Mouse (Mus musculus) brain, embryonic 14.5 days (tissue): ENCODE measurements around the gene Osbp. TPM values are rescaled to one million over a fixed set of nuclear protein-coding genes. Genes with fewer than 3 reads are reported as not detected.
A peak's percentile ranks its signal among the peaks of the same experiment; 100 is the strongest.
"Not testable (repeated sequence)": the region's sequence is repeated elsewhere in the genome, so short reads cannot be mapped to it uniquely, and the experiment has no call there.

ENCODE experiments used
- DNase-seq: peaks from one replicate; pipeline ENCODE4 v3.0.0-alpha.2; 2011; ENCODE audit warnings: low read depth
- CTCF ChIP-seq: fragments of 200-500 bp; IDR thresholded peaks from 2 replicates; pipeline ENCODE4 v1.5.1; 2012; ENCODE audit warnings: inconsistent platforms, mild to moderate bottlenecking, moderate library complexity, borderline replicate concordance; ENCODE audit not compliant: insufficient read depth, insufficient read length; ENCODE audit errors: extremely low read depth
- POLR2A ChIP-seq: fragments of 200-500 bp; IDR thresholded peaks from 2 replicates; pipeline ENCODE4 v1.6.1; 2012; ENCODE audit warnings: mild to moderate bottlenecking, inconsistent platforms, borderline replicate concordance; ENCODE audit not compliant: poor library complexity, insufficient read depth, insufficient read length, severe bottlenecking; ENCODE audit errors: extremely low read depth
- polyA plus RNA-seq: library from polyadenylated mRNA; depleted of rRNA; stranded (reverse); fragments of >200 nt; gene quantifications from 2 replicates; pipeline ENCODE4 v1.2.3, GENCODE M21; 2012; rRNA removed

The Osbp gene
- 31.1 and 35.8 TPM in 2 replicates for polyA plus RNA-seq

DNA sequence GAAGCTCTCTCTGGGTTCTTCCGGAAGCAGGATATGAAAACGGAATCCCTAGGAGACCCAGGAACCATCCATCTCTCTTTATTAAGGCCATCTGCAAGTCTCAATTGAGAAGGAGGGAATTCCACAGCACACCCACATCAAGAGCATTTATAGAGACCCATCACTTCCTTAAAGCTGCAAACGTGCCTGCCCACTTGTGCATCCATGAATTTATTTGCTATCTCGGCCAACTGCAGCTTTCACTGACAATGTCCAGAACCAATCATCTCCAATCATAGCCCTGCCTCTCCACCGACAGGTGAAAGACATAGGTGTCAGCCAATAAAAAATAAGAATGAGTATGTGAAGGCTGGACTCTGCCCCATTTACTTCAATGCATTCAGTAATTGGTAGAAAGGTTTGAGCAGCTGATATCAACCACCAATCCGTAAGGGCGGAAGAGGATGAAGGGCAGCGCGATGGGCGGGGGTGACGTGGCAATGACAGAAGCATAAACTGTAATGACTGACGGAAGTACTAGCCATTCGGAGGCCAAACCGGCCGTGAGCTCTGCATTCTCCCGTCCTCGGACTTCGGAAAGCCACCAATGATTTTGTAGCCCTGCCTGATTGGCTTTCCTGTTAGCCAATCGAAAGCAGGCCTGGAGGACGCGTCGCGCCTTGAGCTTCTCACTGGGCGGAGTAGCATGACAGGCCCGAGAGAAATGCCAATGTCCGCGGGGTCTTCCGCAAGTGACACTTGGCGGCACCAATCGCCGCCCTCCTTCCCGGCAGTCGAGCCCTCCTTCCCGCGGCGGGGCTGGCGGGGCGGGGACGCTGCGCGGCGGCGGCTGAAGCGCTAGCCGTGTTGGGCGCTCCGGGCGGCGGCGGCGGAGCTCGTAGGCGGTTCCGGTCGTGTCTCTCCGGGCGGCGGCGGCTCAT lies at the start of gene Osbp:
Gene Osbp, plus strand, starts transcription at position 919 of the 920 bp plus-strand sequence.
- DNase-seq, result peak; percentile 100
- TF ChIP-seq POLR2A (peak; percentile 89), CTCF (no peak)

DNA sequence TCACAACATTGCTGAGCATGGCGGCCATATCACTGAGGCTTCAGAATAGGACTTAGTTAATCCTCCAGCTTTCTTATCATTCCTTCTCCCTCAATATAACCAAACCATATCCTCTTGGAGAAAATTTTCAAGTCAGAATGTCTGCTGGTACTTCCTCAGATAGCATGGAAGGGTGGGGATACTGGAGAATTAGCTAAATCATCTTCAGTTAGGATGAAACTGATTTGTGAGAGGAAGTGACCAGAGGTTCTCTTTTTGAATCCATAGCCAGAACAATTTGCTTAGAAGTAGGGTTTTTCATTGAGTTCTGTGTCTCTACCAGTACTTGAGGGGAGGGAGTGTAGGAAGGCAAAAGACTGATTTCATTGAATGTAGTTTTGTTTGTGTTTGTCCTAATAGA lies 43.7 kb upstream of the Osbp start:
- TF ChIP-seq CTCF (no peak), POLR2A (no peak)
- no peak for DNase-seq

DNA sequence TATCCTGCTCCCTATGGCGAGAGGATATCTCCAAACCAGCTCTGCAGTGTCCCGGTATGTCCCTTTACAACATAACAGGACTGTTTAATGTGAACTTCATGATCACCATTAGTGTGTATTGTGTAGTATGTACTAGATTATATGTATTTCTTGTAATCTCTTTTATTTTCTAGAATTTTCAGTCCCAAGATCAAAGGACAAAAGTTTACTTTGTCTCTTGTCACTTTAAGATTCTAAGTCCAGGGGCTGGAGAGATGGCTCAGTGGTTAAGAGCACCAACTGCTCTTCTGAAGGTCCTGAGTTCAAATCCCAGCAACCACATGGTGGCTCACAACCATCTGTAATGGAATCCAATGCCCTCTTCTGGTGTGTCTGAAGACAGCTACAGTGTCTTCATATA lies 43.2 kb upstream of the Osbp start:
- not testable (repeated sequence) for DNase-seq

DNA sequence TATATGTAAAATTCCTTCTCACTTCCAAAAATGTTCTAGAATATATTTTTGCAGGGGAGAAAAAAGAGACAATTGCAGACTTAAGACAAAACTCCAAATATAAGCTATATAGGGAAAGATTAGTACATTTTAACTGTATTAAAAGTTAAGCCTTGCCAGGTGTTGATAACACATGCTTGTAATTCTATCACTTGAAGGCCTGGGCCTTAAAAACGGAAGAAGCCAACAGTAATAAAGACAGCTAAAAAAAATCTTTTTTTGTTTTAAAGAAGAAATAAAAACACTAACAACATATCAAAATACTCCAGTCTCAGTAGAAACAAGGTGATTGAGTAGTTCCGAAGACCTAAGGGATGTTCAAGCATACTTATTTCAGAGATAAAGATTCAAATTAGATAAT lies 39.4 kb upstream of the Osbp start:
- TF ChIP-seq POLR2A, result no peak
- no peak for TF ChIP-seq CTCF
- DNase-seq, result no peak

DNA sequence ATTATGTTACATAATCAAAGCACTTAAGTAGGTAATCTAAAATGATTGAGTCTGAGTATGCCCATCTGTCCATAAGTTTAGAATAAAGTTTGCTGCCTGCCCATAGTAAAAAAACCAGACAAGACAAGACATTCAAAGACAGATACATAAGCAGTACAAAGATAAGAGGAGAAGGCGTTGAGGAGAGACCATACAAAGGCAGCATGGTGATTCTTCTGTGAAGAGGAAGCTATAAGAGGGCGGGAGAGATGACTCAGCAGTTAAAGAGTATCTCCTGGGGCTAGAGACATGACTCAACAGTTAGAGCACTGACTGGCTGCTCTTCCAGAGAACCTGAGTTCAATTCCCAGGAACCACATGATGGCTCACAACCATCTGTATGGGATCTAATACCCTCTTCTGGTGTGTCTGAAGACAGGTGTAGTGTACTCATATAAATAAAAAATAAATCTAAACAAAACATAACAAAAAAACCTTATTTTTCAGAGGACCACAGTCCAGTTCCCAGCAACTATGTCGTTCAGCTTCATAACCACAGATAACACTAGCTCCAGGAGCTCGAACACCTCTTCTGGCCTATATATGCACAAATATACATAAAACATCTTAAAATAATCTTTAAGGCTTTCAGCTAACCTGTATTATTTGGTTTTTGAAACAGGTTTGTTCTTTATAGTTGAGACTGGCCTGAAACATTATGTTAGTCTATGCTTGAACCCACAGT lies 37.6 kb upstream of the Osbp start:
- DNase-seq, result no peak
- TF ChIP-seq POLR2A (no peak), CTCF (no peak)

DNA sequence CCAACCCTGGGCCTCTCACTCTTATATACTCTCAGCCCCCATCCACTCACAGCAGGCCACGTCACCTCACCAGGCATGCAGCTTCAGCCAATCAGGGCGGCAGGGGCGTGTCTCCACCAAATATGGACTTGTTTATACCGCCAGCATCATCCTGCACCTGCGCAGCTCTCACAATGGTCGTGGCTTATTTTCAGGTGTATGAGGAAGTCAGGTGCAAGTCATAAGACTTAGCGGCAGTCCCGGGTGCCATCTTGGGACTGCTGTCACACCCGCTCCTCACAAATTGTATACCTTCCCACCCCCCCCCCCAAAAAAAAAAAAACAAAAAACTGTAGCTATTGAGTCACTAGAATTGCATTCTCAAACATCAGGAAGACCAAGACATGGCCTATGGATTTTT lies 19.3 kb upstream of the Osbp start:
- DNase-seq, result not testable (repeated sequence)

DNA sequence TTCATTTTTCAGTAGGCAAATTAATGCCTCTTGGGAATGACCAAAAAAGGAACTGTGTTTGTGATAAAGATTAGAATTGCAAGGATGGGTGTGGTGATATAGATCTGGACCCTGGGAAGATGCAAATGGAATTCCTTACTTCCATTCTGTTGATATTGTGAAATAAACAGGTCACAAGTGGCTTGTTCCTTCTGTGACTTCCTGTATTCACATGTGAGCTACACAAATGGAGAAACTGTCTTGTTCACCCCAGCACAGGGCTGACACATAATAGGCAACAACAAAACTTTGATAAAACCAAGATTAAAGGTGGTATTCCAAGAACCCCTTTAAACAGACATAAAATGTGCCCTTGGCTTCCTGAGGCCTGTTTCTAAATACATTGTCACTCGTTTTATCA lies 15.9 kb upstream of the Osbp start:
- TF ChIP-seq CTCF, result no peak
- TF ChIP-seq POLR2A, result no peak
- DNase-seq, result no peak

DNA sequence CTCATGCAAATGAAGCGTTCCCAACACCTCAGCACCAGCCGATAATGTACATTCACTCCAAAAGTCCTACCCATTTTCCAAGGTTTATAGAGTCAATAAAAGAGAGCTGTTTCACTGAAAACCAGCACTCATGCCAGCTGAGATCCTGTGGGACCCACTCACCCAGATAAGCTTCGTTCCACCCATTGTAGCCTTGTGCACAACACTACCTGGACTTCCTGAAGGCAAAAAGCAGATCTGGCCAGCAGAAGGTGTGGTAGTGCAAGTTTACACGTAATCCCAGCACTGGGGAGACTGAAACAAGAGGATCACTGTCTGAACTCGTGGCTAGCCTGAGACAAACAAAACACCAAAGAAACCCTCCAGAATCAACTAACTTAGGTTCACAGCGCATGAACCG lies 15.0 kb upstream of the Osbp start:
- DNase-seq, result no peak

DNA sequence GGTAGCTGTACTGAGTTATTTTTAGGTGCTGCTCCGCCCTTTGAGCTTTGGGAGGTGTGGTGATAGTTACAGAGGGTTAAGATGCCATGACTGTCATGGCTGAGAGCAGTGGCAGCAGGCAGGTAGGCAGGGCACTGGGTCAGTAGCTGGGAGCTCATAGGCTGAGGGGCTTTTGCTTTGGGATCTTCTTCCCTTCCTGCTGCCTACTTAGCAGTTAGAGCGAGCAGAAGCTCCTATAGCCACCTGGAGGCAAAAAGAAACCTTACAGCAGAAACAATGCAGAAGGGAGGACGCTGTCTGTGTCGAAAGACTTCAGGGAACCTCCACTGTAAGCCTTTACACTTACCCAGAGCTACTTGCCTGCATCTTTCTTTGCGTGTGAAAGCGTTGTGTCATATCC lies 11.5 kb upstream of the Osbp start:
- DNase-seq, result no peak
- TF ChIP-seq CTCF, result no peak

More for the DNA sequence above, 15.0 kb upstream of the Osbp start:
- TF ChIP-seq CTCF, result no peak
- TF ChIP-seq POLR2A, result no peak

DNA sequence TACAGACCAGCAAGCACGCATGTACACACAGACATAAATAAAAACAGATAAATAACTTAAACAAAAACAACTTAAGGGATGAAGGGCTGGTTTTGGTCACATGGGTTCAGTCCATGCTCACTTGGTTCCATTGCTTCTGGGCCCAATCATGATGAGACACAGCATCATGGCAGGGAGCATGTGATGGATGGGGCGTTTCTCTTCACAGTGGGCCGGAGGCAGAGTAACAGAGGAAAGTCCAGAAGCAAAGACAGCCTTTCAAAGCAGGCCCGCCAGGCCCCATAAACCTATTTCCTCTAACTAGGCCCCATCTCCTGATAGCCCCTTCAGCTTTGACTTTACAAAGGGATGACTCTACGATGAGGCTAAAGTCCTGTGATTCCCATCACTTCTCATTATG lies 9.1 kb upstream of the Osbp start:
- no peak for DNase-seq
- no peak for TF ChIP-seq POLR2A
- TF ChIP-seq CTCF, result no peak

DNA sequence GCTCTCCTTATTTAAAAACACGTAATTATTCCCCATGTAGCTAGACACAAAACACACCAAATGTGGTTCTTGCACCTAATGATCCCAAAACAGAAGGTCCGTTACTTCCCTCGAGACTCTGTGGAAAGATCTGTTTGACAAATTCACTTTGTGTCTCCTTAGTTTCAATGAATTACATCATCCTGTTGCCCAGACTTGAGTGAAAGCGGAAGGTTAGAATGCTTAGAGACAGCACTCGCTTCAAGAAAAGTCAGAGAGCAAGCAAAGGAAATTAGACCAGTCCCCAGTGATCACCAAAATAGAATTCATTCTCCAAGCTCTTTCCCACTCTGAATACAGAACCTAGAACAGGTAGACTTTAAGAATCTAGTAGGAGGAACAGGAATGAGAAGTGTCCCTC lies 8.3 kb upstream of the Osbp start:
- no peak for DNase-seq
- TF ChIP-seq CTCF (no peak), POLR2A (no peak)

DNA sequence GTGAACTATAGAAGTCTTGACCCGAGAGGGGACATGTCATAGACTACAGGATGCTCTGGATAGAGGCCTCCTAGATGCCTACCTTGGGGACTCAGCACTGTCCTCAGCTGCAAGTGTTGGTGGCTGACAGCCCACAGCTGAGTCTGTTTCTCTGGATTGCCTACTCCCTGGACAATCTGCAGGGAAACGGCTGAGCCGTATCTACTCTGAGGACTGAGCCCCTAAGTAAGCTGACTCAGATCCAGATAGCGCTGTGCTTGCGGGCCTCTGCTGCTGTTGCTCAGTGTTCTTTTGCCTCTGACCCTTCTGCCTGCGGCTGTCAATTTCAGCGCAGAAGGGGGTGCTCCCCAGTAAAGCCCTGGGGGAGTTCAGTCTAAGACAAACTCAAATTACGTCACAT lies 7.9 kb upstream of the Osbp start:
- TF ChIP-seq POLR2A (no peak), CTCF (no peak)
- DNase-seq, result no peak
